Mouse (Mus musculus) embryo, embryonic 11.5 days (tissue): ENCODE data around the gene Zfp617.
"Not testable (repeated sequence)": the region's sequence is repeated elsewhere in the genome, so short reads cannot be mapped to it uniquely, and the experiment has no call there.

Source experiments
- DNase-seq: peaks from one replicate; pipeline ENCODE4 v3.0.0-alpha.2; 2012; ENCODE audit warnings: low read depth, low spot score

The Zfp617 gene

GRCm38 (mm10) chr8:71952489-71952888, 44.1 kb downstream of the Zfp617 start:
- no peak for DNase-seq

DNA sequence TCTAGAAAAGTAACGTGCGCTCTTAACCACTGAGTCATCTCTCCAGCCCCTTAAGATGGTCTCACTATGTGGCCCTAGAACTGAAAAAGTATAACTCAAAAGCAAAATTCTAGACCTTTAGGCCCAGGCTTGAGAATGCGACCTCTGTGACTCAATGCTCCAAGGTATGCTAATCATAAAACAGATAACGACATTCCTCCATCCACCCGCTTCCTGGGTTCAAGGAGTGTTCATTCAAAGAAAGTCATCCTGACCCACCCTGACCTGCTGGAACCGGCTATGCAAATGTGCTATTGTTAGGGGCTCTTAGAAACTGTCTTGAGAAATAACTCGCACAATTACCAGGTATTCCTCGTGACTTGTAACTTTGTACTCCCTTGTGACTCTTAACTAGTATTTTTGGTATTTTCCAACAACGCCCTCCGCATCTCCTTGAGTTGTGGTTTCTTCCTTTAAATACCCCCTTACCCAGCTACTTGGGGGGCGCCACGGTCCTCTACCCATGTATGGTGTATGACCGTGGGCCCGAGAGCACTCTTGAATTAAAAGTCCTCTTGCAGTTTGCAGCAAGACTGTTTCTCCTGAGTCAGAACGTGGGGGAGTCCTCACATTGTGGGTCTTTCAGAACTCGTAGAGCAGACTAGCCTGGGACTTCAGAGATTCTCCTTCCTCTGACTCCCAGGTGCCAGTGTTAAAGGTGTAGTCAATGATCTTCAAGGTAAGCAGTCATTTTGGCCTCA, 44.7 kb downstream of the Zfp617 start:
- not testable (repeated sequence) for DNase-seq

DNA sequence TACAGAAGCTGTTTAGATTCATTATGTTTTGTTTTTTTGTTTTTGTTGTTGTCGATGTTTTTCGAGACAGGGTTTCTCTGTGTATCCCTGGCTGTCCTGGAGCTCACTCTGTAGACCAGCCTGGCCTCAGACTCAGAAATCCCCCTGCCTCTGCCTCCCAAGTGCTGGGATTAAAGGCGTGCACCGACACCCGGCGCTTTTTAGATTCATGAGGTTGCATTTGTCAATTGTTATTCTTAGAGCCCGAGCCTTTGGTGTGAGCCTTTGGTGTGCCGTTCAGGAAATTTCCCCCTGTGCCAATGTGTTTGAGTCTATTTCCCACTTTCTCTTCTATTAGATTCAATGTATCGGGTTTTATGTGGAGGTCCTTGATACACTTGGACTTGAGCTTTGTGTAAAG, 46.2 kb downstream of the Zfp617 start:
- DNase-seq, result no peak

DNA sequence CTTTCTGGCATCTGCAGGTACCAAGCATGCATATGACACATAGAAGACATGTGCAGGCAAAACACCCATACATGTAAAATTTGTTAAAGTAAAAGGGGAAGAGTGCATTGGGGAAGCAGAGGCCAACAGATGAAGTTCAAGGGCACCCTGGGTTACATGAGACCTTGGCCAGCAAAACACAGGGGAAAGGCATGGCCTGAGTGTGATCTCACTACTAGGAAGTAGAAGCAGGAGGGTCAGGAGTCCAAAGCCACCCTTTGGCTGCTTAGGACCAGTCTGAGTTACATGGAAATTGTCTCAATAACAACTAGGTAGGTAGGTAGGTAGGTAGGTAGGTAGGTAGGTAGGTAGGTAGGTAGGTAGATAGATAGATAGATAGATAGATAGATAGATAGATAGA, 52.0 kb downstream of the Zfp617 start:
- DNase-seq, result no peak

GRCm38 (mm10) chr8:71961796-71962195, 53.4 kb downstream of the Zfp617 start:
- DNase-seq, result no peak

GRCm38 (mm10) chr8:71964051-71964450, 55.6 kb downstream of the Zfp617 start:
- no peak for DNase-seq

- no peak for DNase-seq
Observed at GRCm38 (mm10) chr8:71965166-71965565, 56.7 kb downstream of the Zfp617 start.

DNA sequence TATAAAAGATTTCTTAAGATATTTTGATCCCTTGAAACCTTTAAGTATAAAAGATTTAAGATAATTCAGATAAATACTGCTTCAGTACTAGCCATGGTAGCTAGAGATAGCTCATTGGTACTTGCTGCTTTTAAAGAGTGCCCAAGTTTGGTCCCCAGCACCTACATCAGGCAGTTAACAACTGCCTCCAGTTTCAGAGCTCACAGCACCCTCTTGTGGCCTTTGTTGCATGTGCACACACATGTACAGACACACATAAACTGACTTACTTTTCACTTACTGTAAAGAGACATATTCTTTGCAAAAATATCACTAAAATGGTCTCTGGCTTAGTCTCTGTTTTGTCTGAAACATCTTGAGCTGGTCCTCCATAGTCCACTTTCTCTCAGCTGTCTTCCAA, 58.0 kb downstream of the Zfp617 start:
- no peak for DNase-seq

DNA sequence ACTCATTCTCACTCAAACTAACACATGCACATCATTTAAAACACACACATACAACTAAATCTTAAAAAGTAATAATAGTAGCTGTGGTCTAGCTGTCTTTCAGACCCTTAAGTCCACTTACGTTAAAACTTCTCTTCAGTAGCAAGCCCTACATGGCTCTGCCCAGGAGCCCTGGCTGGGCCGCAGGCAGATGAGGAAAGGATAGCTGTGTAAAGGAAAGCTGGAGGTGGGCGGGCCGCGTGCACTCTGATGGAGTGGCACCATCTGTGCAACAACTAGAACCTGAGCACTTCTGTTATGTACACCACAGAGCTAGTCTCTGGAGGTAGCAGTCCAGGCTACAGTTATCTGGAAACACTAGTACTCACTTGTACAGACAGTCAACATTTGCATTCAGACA, 58.8 kb downstream of the Zfp617 start:
- no peak for DNase-seq

DNA sequence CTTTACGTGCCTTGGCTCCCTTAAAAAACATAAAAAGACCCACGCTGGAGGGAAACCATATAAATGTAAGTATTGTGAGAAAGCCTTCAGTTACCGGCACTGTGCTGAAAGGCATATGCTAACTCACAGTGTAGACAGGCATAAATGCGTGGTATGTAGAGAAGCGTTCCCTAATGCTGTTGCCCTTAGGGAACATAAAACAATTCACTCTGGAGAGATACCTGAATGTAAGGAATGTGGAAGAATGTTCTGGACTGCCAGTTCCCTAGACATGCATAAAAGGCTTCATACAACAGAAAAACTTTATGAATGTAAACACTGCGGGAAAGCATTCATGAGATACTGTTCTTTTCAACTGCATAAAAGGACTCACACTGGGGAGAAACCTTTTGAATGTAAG, 59.7 kb downstream of the Zfp617 start:
- DNase-seq, result no peak

DNA sequence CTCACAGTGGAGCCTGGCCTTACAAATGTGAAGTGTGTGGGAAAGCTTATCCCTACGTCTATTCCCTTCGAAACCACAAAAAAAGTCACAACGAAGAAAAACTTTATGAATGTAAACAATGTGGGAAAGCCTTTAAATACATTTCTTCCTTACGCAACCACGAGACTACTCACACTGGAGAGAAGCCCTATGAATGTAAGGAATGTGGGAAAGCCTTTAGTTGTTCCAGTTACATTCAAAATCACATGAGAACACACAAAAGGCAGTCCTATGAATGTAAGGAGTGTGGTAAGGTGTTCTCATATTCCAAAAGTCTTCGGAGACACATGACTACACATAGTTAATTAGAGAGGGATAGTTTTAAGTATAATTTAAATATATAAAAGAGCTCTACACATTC, 60.2 kb downstream of the Zfp617 start:
- no peak for DNase-seq

GRCm38 (mm10) chr8:71971945-71972344, 63.5 kb downstream of the Zfp617 start:
- no peak for DNase-seq

DNA sequence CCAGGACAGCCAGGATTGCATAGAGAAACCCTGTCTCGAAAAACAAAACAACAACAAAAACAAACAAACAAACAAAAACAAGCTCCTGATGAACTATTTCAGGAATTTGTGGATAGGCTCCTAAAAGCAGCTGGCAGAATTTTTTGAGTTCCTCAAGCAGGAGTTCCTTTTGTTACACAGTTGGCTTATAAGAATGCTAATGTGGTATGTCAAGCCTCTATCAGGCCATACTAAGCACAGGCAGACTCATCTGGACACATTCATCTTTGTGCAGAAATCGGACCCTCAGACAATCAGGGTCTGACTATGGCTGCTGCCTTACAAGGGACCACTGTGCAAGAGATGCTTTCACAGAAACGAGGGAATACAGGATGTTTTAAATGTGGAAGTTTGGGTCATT, 65.8 kb downstream of the Zfp617 start:
- DNase-seq, result no peak

DNA sequence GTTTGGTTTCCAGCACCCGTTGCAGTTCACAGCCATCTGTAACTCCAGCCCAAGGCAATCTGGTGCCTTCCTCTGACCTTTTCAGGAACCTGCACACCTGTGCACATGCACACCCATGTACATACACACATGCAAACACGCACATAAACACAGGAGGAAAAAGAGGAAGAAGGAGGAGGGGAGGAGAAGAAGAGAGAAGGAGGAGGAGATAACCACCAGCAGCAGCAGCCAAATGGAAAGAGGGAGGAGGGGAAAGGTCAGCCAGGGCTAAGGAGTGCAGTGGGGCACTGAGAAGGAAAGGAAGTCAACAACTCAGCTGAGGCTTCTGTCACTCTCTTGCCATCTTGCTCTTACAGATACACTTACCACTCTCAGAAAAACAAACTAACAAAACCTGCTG, 72.6 kb downstream of the Zfp617 start:
- no peak for DNase-seq

GRCm38 (mm10) chr8:71981456-71981855, 73.0 kb downstream of the Zfp617 start:
- no peak for DNase-seq
